Mouse (Mus musculus): ENCODE measurements around the gene Spsb3. TPM values are rescaled to one million over a fixed set of nuclear protein-coding genes. Genes with fewer than 3 reads are reported as not detected.
A peak's percentile ranks its signal among the peaks of the same experiment; 100 is the strongest.

Gene Spsb3
- polyA plus RNA-seq, 1 experiment: 47.2 TPM

DNA sequence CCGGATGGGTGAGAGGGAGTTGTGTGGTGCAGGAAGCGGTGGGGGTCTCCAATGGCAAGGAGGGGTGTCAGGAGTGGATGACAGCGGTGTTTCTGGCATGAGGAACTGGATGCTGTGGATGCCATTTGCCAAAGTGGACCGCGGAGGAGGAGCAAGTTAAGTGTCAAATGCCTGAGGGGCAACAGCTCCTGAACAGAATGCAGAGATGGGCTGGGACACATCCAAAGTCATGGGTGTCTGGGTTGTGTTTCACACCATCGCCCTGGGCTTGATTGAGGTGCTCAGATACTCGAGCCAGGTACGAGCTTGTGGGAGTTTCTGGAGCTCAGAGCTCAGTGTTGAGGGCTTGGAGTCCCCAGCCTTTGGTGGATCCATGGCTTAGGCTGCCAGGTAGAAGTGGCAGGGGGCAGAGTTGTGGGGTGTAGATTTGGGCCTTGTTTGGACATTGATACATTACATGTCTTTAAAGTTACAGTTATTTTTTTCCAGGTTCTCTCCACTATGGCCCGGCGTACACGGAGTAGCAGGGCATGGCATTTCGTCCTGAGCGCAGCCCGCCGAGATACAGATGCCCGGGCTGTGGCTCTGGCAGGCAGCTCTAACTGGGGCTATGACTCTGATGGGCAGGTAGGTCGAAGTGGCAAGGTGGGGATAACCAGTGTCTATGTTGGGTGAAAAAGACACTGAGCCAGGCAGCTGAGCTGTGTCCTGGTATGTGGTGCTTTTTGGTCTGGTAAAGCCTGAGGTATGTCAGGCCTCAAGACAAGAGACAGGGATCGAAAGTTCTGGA lies 1.0 kb downstream of the Spsb3 start:
- TF ChIP-seq POLR2A (IDR thresholded peaks at IDR 0.05; ENCODE audit: borderline replicate concordance, control insufficient read depth, low read depth, low read length) (no peak), CTCF (IDR thresholded peaks at IDR 0.05; ENCODE audit: control insufficient read depth, insufficient read depth, low read length) (no peak)
- WGBS: 58% methylated on average over 18 of the region's 18 CpGs
- peak overlapping the region; percentile 82 for H3K4me3 ChIP-seq (replicated peaks; ENCODE audit: control insufficient read depth, low read depth, low read length)
- H3K27ac ChIP-seq (ENCODE audit: control insufficient read depth, insufficient read depth, low read depth, low read length, poor library complexity): peak overlapping the region; percentile 90
- H3K4me1 ChIP-seq (ENCODE audit: control insufficient read depth, insufficient read depth, low read length): peaks cover 7% of the 10 kb centered on the region

DNA sequence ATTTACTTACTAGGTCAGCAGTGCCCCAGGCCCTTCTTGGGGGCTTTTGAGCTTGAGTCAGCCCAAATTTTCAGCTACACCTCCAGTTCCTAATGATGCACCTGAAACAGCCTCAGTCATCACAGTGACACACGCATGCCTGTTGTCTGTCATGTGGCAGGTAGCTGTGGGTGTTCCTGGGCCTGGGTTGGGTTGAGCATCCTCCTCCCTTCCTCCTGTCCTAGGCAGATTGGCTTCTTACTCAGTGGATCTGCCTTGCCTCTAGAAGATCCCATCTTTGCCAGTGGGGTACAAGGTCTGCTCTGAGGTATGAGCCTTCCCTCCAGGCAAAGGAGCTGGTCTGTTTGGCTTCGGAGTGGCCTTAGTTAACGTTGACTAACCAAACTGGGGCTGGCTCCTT lies 2.4 kb downstream of the Spsb3 start:
- WGBS: 87% methylated on average over 3 of the region's 3 CpGs
- H3K4me1 ChIP-seq (ENCODE audit: control insufficient read depth, insufficient read depth, low read length): peaks cover 7% of the 10 kb centered on the region
- no peak overlapping the region for H3K27ac ChIP-seq (ENCODE audit: control insufficient read depth, insufficient read depth, low read depth, low read length, poor library complexity)
- H3K4me3 ChIP-seq (replicated peaks; ENCODE audit: control insufficient read depth, low read depth, low read length): no peak overlapping the region
- no peak for TF ChIP-seq POLR2A (IDR thresholded peaks at IDR 0.05; ENCODE audit: borderline replicate concordance, control insufficient read depth, low read depth, low read length)
- no peak for TF ChIP-seq CTCF (IDR thresholded peaks at IDR 0.05; ENCODE audit: control insufficient read depth, insufficient read depth, low read length)

DNA sequence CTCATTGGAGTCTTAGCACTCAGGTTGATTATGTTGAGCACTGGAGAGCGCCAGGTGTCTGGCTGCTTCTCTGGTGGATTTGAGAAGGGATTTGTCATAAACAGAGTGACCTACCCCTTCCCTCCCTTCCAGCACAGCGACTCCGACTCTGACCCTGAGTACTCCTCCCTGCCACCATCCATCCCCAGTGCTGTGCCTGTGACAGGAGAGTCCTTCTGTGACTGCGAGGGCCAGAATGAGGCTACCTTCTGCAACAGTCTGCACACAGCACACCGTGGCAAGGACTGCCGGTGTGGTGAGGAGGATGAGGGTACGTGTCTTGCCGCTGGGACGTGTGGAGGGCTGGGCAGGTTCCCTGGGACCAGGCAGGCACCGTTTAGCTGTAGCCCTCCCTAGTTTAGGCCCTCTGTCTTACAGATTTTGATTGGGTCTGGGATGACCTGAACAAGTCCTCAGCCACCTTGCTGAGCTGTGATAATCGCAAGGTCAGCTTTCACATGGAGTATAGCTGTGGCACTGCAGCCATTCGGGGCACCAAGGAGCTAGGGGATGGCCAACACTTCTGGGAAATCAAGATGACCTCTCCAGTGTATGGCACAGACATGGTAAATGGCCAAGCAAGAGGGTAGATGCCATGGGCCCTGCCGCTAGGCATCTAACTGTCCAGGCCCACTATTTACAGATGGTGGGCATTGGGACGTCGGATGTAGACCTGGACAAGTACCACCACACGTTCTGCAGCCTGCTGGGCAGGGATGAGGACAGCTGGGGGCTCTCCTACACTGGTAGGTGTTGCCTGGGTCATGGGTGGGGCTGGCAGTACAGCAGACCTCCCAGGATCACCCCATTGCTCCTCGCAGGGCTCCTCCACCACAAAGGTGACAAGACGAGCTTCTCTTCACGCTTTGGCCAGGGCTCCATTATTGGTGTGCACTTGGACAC lies 4.0 kb downstream of the Spsb3 start:
- H3K4me1 ChIP-seq (ENCODE audit: control insufficient read depth, insufficient read depth, low read length): peaks cover 5% of the 10 kb centered on the region
- TF ChIP-seq POLR2A (IDR thresholded peaks at IDR 0.05; ENCODE audit: borderline replicate concordance, control insufficient read depth, low read depth, low read length) (0 out of 2 replicates have a peak, but pooled peaks have one; percentile 14), CTCF (IDR thresholded peaks at IDR 0.05; ENCODE audit: control insufficient read depth, insufficient read depth, low read length) (no peak)
- H3K27ac ChIP-seq (ENCODE audit: control insufficient read depth, insufficient read depth, low read depth, low read length, poor library complexity): no peak overlapping the region
- WGBS: 90% methylated on average over 19 of the region's 19 CpGs
- no peak overlapping the region for H3K4me3 ChIP-seq (replicated peaks; ENCODE audit: control insufficient read depth, low read depth, low read length)

DNA sequence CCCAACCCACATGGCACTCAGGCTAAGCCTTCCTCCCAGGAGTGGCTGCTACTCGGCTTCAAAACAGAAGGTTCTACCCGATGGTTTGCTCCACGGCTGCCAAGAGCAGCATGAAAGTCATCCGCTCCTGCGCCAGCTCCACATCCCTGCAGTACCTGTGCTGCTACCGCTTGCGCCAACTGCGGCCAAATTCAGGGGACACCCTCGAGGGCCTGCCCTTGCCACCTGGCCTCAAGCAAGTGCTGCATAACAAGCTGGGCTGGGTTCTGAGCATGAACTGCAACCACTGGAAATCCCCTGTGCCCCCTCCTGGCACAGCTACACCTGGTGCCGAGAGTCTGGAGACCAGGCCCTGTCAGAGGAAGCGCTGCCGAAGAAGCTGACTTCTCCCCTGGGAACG lies 4.9 kb downstream of the Spsb3 start:
- TF ChIP-seq CTCF (IDR thresholded peaks at IDR 0.05; ENCODE audit: control insufficient read depth, insufficient read depth, low read length): no peak
- 0 out of 2 replicates have a peak, but pooled peaks have one; percentile 4 for TF ChIP-seq POLR2A (IDR thresholded peaks at IDR 0.05; ENCODE audit: borderline replicate concordance, control insufficient read depth, low read depth, low read length)
- peaks cover 4% of the 10 kb centered on the region for H3K4me1 ChIP-seq (ENCODE audit: control insufficient read depth, insufficient read depth, low read length)
- H3K4me3 ChIP-seq (replicated peaks; ENCODE audit: control insufficient read depth, low read depth, low read length): no peak overlapping the region
- H3K27ac ChIP-seq (ENCODE audit: control insufficient read depth, insufficient read depth, low read depth, low read length, poor library complexity): no peak overlapping the region
- 85% methylated on average over 13 of the region's 13 CpGs for WGBS

DNA sequence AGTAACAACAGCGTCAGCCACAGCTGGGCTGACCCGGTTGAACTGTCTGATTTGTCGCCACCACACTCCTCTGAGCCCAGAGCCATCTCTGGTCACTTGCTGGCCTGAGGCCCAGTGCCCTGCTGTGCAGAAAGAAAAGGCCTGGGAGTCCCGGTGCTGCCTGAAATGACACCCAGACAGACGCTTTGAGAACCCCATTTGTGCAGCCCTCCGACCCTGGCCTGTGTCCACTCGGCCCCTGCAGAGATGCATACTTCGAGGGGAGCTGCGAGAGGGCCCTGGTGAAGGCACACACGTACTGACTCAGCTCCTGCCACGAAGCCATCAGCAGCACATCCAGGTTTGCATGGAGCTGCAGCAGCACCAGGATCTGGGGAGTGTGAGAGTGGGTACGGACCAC lies 6.3 kb downstream of the Spsb3 start:
- Histone ChIP-seq H3K4me3 (replicated peaks; ENCODE audit: control insufficient read depth, low read depth, low read length) (no peak overlapping the region), H3K4me1 (ENCODE audit: control insufficient read depth, insufficient read depth, low read length) (no peaks in the 10 kb centered on the region; the same call in 1 of the 2 replicates), H3K27ac (ENCODE audit: control insufficient read depth, insufficient read depth, low read depth, low read length, poor library complexity) (no peak overlapping the region)
- 93% methylated on average over 12 of the region's 12 CpGs for WGBS
- no peak for TF ChIP-seq CTCF (IDR thresholded peaks at IDR 0.05; ENCODE audit: control insufficient read depth, insufficient read depth, low read length)
- no peak for TF ChIP-seq POLR2A (IDR thresholded peaks at IDR 0.05; ENCODE audit: borderline replicate concordance, control insufficient read depth, low read depth, low read length)

DNA sequence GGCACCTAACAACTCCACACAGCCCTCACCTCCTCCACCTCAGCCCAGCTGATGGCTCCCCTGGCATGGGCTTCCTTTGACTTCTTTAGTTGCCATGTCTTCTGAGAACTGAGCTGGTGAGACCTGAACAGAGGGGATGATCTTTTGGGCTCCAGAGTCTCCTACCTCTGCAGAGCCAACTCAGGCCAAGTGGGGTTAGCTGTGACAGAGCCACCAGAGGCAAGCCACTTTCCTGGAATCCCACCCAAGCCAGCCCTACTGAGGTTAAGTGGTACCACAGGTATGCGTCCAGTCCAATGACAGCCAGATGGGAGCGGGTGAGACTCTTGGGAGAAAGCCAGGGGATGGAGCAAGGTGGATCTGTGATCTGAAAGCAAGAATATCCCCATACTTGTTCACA lies 6.8 kb downstream of the Spsb3 start:
- no peak overlapping the region for H3K4me3 ChIP-seq (replicated peaks; ENCODE audit: control insufficient read depth, low read depth, low read length)
- 96% methylated on average over 2 of the region's 2 CpGs for WGBS
- no peak for TF ChIP-seq CTCF (IDR thresholded peaks at IDR 0.05; ENCODE audit: control insufficient read depth, insufficient read depth, low read length)
- TF ChIP-seq POLR2A (IDR thresholded peaks at IDR 0.05; ENCODE audit: borderline replicate concordance, control insufficient read depth, low read depth, low read length): no peak
- no peak overlapping the region for H3K27ac ChIP-seq (ENCODE audit: control insufficient read depth, insufficient read depth, low read depth, low read length, poor library complexity)
- no peaks in the 10 kb centered on the region; the same call in 1 of the 2 replicates for H3K4me1 ChIP-seq (ENCODE audit: control insufficient read depth, insufficient read depth, low read length)

DNA sequence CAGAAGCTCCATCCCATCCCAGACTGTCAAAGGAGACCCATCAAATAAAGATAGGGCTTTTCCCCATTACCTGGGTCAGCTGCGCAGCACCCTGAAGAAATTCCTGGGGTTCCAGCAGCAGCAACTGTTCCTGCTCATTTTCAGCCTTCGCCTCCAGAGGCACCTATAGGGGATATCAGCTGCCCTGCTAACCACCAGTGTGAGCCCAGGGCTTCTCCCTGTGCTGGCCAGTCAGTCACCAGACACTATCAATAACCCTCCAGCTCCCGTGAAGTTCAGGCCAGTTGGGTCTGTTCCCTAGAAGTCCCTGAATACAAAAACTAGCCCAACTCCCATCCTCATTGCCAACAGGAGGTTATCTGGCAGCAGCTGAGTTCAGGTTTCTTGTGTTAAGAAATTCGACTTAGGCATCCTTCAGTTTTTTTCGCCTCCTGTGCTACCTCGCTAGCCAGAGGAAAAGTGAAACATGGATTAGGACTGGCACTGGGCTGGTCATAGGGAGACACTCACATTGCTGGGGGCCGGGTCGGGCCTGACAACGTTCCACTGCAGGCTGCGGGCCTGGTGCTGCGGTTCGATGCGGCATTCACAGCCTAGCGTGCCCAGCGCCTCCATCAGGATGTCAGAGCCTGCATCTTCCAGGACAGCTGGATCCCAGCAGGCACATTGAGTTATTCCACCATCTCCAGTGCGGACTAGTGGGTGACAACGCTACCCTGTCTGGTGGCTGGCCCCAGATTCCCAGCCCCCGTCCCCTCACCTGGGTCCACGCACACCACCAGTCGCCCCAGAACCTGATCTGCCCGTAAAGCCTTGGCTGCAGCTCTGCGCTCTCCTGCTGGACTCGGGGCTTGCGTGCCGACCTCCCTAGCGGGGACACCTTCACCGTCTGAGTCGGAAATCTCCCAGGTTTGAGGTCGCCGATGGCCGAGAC lies 7.9 kb downstream of the Spsb3 start:
- 10% methylated on average over 31 of the region's 31 CpGs for WGBS
- peak overlapping the region; percentile 80 for H3K4me3 ChIP-seq (replicated peaks; ENCODE audit: control insufficient read depth, low read depth, low read length)
- no peak for TF ChIP-seq POLR2A (IDR thresholded peaks at IDR 0.05; ENCODE audit: borderline replicate concordance, control insufficient read depth, low read depth, low read length)
- no peak for TF ChIP-seq CTCF (IDR thresholded peaks at IDR 0.05; ENCODE audit: control insufficient read depth, insufficient read depth, low read length)
- no peaks in the 10 kb centered on the region; the same call in 1 of the 2 replicates for H3K4me1 ChIP-seq (ENCODE audit: control insufficient read depth, insufficient read depth, low read length)
- H3K27ac ChIP-seq (ENCODE audit: control insufficient read depth, insufficient read depth, low read depth, low read length, poor library complexity): peak overlapping the region; percentile 83

Data from bone marrow, adult 2 months (tissue).